Mouse (Mus musculus) embryonic stem cell, embryonic (primary cell): ENCODE measurements around the gene Vcpkmt.

Experiments used
- CTCF ChIA-PET, 4 experiments: fragments of 300-600 bp in 2 of 4; fragments of 350-600 bp in 2 of 4; sonication (Branson Sonifier 250); formaldehyde crosslinking; loops; one replicate each; lab custom pipeline; 2022; ENCODE audit warnings: inconsistent platforms in 2 of 4; lab: Charles Lee
- POLR2A ChIA-PET, 4 experiments: fragments of 300-600 bp in 2 of 4; fragments of 350-600 bp in 2 of 4; sonication (Branson Sonifier 250); formaldehyde crosslinking; loops; one replicate each; lab custom pipeline; 2022; ENCODE audit warnings: antibody characterized with exemption in 4 of 4, inconsistent platforms in 1 of 4; lab: Charles Lee

Vcpkmt gene

GRCm38 (mm10) chr12:69544994-69545393 is 37.8 kb downstream of the Vcpkmt start:
- CTCF ChIA-PET = no interaction called here
- POLR2A ChIA-PET = interaction anchor here in 2 of 4 experiments (0.9 to 1.8 kb wide), 7 partner anchors 11 to 59 kb away, joined by 3 to 7 read pairs (median 3); no protein-coding TSS in a partner anchor

GRCm38 (mm10) chr12:69544562-69544961 is 38.3 kb downstream of the Vcpkmt start:
- ChIA-PET POLR2A (interaction anchor here in 2 of 4 experiments (0.9 to 1.8 kb wide), 5 partner anchors 12 to 59 kb away, joined by 3 to 7 read pairs (median 3); no protein-coding TSS in a partner anchor), CTCF (interaction anchor here in 1 of 4 experiments (0.5 kb wide), 1 partner anchor 1511 kb away, joined by 3 read pairs; no protein-coding TSS in a partner anchor)

DNA sequence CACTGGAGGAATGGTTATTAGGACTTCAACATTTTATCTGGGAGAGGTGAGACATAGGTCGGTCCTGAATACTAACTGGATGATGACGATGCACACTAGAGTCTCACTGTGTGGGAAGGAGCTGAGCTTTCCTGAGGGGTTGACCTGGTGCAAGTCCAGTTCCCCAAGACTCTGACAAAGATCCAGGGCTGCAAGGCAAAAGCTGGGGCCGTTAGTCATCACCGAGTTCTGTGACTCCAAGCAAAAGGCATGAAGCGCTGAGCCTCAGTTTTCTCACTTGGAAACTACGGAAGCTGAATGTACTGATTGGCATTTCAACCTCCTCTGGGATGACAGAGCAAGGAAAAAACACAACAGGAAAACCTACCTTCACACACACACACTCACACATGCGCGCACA is 40.5 kb downstream of the Vcpkmt start:
- POLR2A ChIA-PET = interaction anchor here in 1 of 4 experiments (1.2 kb wide), 1 partner anchor 12 kb away, joined by 3 read pairs; no protein-coding TSS in a partner anchor

DNA sequence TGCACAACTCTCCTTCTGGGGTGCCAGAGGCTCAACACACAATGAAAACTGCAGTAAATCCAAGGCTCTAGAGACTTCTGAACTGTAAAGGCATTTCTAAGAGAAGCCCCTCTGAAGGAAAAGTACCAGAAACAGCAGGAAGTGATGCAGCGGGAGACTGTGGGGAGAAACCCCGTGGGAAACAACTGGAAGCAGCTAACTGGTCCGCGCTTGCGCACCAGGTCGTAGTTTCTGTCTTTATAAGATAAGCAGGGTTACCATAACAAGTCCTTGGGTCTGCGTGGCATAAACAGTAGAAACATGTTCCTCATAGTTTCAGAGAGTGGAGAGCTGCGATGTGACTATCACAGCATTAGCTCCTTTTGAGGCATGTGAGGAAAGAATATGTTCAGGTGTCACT is 41.2 kb downstream of the Vcpkmt start:
- ChIA-PET CTCF (no interaction called here), POLR2A (interaction anchor here in 2 of 4 experiments (0.6 to 1.2 kb wide), 2 partner anchors 12 to 155 kb away, joined by 3 to 4 read pairs; no protein-coding TSS in a partner anchor)

More for the DNA sequence above, 40.5 kb downstream of the Vcpkmt start:
- CTCF ChIA-PET = no interaction called here

DNA sequence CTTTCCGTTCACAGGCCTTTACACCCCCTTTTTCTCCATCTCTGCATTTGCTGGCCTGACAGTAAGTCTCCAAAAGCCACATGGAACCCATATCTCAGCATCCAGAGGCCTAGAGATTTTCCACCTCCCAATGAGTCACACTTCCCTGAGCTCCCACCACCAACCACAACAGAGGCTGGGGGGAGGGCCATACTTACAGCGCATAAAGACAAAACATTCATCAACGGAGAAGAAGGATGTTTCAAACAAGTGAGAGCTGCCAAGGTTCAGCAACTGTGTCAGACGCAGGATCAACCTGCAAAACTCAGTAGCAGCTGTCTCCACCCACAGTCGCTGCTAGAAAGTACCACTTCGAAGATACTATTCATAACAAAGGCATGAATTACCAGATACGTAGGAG is 43.5 kb downstream of the Vcpkmt start:
- ChIA-PET POLR2A (interaction anchor here in 1 of 4 experiments (0.6 to 1.3 kb wide), 2 partner anchors 9 to 113 kb away, joined by 3 to 5 read pairs; no protein-coding TSS in a partner anchor), CTCF (interaction anchor here in 2 of 4 experiments (0.6 kb wide), 2 partner anchors 90 to 417 kb away, joined by 3 to 12 read pairs; no protein-coding TSS in a partner anchor)

DNA sequence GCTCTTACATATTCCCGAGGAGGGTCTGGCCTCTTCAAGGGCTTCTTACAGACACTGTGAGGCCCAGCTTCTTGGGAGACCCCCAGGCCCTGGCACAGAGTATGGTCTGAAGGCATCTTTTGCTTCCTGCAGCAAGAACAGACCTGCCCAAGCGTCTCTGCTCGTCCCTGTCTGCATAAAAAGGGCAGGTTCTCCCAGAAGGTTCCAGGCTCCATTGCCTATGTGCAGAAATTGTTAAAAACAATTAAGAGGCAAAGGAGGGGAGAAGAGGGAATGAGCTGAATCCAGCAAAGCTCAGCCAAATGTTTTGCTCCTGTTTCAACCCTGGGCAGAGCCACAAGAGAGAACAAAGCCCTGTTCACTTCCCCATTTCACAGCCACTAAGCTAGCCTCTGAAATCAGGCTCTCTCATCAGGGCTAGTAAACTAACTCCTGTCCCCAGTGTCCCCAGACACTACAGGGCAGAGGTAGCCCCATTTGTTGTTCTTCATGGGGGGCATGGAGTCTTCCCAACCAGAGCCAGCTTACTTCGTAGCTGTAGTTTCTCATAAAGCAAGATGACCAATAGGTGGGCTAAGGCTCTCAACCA is 44.4 kb downstream of the Vcpkmt start:
- CTCF ChIA-PET = no interaction called here
- POLR2A ChIA-PET = interaction anchor here in 2 of 4 experiments (0.6 to 2.4 kb wide), 8 partner anchors 9 to 933 kb away, joined by 3 to 9 read pairs (median 5); no protein-coding TSS in a partner anchor

DNA sequence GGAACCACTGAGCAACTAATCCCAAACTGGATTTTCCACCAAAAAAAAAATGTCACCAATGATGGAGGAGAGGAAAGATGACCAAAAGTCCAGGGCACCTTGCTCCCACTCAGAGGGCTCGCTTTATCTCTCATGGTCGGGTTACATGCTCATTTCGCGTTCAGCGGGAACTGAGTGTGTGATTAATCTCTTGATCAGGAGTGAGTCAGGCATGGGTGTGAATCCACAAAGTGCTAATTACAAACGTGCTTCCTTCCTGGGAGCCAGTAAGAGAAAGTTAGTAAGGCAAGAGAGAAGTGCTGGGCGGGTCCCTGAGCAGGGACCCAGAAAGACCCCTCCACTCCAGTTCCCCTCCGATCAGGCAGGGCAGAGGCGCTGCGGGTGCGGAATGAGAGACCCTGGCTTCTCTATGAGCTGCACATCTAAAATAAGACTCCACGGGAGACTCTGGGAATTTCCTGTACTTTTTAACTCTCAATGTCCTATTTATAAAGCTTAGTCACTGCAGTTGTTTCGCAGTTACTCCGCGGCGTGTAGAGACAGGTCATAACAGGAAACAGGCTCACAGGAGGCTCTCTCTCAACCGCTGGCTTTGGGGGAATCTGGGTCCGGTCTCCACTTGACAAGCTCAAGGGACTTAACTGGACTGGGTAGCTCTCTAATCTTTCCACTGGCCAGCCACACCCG is 45.0 kb downstream of the Vcpkmt start:
- ChIA-PET POLR2A (interaction anchor here in 3 of 4 experiments (0.6 to 2.4 kb wide), 11 partner anchors 8 to 933 kb away, joined by 3 to 9 read pairs (median 5); no protein-coding TSS in a partner anchor), CTCF (no interaction called here)

DNA sequence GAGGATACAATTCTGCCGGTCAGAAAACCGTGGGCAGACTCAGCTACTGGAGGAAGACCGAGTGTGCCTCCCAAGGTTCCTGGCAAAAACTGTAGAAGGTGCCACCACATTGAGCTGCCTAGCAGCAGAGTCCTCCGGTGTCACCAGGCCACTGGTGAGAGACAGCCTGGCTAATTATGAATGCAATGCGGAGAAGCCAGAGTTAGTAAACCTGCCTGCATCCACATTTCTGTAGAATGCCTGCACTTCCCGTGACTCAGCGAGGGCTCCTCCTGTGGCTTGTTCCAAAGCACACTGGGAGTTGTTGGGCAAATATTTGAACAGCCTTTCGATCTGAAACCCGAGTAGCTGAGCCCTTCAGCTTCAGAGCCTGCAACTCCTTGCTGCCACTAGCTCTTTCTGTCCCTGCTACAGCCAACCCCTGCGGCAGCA is 45.6 kb downstream of the Vcpkmt start:
- ChIA-PET POLR2A (interaction anchor here in 3 of 4 experiments (0.7 to 2.4 kb wide), 8 partner anchors 11 to 155 kb away, joined by 3 to 9 read pairs (median 4); no protein-coding TSS in a partner anchor), CTCF (interaction anchor here in 1 of 4 experiments (0.6 kb wide), 1 partner anchor 219 kb away, joined by 3 read pairs; no protein-coding TSS in a partner anchor)

DNA sequence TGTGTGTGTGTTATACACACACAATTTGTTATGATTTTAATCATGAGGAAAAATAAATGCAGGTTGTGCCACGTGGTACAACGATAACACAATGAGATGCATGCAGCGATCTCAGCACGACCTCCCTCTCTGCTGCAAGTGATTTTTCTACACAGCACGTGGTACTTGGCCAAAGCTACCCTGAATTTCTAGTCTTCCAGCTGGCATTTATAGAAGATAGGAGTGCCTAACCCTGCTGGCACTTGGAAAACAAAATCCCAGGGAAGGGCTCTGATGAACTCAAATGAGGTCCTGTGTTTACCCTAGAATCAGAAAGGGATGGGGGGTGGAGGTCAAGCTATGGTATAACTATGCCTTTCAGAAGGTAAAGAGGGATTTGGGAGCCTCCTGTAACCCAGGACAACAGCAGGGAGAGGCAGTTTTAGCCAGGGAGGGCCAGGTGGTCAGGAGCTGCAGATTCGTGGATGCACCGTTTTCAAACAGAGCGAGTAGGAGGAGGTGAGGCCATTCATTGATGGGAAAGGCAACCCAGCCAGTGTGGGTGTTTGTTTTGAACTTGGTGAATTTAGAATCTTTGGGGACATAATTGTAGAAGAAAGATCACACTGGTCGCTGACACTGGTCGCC is 46.1 kb downstream of the Vcpkmt start:
- ChIA-PET POLR2A (interaction anchor here in 3 of 4 experiments (0.7 to 2.4 kb wide), 6 partner anchors 10 to 155 kb away, joined by 3 to 9 read pairs (median 4); no protein-coding TSS in a partner anchor), CTCF (interaction anchor here in 1 of 4 experiments (0.6 kb wide), 1 partner anchor 219 kb away, joined by 3 read pairs; no protein-coding TSS in a partner anchor)

DNA sequence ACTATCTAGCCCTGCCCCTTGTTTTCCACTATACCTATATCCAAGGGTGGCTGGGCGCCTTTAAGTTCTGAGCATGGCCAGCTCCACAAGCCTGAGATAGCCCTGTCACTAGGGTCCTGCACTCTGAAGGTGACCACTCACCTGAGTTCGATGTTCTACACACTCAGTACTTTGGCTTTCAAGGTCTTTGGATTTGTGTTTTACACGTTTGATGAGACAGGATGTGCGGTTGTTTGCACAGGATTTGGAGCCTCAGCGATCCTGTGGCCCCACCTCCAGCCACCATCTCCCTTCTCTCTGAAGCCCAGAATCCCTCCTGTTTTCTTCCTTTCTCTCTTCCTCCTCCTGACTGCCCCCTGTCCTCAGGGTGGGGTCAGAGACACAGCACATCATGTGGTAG is 49.6 kb downstream of the Vcpkmt start:
- ChIA-PET POLR2A (no interaction called here), CTCF (no interaction called here)

GRCm38 (mm10) chr12:69532530-69532929 is 50.3 kb downstream of the Vcpkmt start:
- POLR2A ChIA-PET = no interaction called here
- CTCF ChIA-PET = no interaction called here

DNA sequence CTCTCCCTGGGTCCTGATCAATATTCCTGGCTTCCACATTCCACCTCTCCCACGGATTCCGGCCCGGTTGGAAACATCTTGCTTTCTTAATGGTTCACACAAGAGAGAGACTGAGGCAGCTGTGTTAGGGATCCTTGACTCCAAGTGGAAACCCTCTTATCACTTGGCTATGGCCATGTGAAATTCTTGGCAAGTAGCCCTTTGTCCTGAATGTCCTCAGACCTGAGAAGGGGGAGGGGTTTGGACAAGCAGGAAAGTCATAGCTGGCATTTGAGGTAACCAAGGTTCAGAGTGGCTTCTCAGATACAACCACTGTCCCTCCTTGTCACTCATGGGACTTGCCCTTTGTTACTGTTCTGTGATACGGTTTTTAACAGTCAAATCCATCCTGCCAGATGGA is 50.7 kb downstream of the Vcpkmt start:
- CTCF ChIA-PET = interaction anchor here in 1 of 4 experiments (0.5 kb wide), 1 partner anchor 319 kb away, joined by 3 read pairs; no protein-coding TSS in a partner anchor

GRCm38 (mm10) chr12:69529694-69530403 is 53.0 kb downstream of the Vcpkmt start:
- CTCF ChIA-PET = interaction anchor here in 1 of 4 experiments (0.5 kb wide), 1 partner anchor 124 kb away, joined by 6 read pairs; no protein-coding TSS in a partner anchor
- POLR2A ChIA-PET = interaction anchor here in 3 of 4 experiments (0.6 to 1.3 kb wide), 8 partner anchors 9 to 403 kb away, joined by 3 to 5 read pairs (median 4); no protein-coding TSS in a partner anchor

More for the DNA sequence above, 50.7 kb downstream of the Vcpkmt start:
- POLR2A ChIA-PET = no interaction called here

GRCm38 (mm10) chr12:69528275-69529032 is 54.4 kb downstream of the Vcpkmt start:
- POLR2A ChIA-PET = no interaction called here
- CTCF ChIA-PET = no interaction called here
